Mouse (Mus musculus): ENCODE measurements around the gene Gabrb3. TPM values are rescaled to one million over a fixed set of nuclear protein-coding genes. Genes with fewer than 3 reads are reported as not detected.
A peak's percentile ranks its signal among the peaks of the same experiment; 100 is the strongest.
"Not testable (repeated sequence)": the region's sequence is repeated elsewhere in the genome, so short reads cannot be mapped to it uniquely, and the experiment has no call there.

Gabrb3 gene
- total RNA-seq, 4 experiments from 2014 or later = 0.34 TPM; not detected in 3

DNA sequence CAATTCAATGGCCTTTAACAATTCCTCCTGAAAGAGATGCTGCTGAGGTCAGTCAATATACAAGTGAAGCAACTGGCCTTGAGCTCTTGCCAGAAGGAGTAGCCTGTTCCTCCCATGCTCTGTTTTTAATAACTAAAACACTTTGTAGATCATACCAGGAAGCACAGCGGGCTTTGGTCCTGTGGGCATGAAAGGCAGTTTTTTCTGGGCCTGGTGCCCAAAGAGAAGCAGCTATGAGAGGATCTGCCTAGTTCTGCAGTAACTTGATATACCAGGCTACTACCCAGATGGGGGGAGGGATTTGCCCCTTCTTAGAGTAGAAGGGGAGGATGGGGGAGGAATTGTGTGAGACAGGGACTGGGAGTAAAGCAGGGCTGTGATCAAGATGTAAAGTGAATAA is 284.1 kb downstream of the Gabrb3 start:
- DNase-seq (ENCODE audit: low spot score in 2 of 2) = peak in 1 of 2 experiments; percentile 6

DNA sequence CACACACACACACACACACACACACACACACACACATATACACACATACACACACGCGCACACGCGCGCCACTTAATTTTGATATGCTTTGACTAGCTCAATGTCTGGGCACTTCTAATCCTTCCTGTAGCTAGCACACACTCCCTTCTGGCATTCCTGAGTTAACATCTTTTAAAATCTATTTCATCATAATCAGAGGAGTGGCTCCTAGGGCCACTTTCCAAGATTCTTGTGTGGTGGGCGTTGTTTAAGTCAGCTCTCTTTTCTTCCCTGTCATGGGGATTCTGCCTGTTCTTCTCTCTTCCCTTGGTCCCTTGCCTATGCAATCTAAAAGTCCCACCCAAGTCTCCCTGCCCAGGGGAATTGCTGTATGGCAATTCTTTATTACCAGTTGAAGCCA is 286.6 kb downstream of the Gabrb3 start:
- no peak for DNase-seq (ENCODE audit: low spot score in 2 of 2)

DNA sequence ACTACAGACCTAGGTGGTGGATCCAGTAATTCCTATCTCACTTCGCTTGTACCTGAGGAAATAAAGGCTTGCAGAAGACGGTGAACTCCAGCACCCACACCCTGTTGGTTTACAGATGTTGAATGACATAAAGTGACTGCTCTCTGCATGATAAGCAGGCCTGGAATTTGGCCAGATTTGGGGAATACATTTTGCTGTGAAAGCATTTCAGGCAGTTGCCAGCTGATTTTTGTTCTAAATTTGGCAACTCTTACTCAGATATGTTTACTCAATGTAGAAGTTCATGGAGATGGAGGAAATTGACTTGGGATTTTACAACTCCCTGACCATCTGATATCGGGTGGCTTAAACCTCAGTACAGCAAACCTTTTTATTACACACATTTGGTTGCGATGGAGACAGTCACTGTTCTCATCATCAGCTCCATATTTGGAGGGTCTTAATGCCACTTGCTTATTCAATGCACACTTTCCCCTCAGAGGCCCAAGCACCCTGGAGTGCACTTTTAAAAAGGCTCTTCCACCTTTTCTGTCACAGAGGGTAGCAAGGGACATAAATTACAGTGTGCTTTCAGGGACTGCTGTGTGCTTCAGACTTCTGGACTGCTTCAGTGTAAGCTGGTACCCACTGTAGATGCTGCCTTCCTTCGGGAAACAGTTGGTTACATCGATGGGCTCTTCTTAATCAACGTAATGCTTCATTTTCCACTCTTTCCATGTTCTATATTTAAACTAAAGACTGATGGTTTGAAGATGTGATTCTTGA is 287.7 kb downstream of the Gabrb3 start:
- no peak for DNase-seq (ENCODE audit: low spot score in 2 of 2)

DNA sequence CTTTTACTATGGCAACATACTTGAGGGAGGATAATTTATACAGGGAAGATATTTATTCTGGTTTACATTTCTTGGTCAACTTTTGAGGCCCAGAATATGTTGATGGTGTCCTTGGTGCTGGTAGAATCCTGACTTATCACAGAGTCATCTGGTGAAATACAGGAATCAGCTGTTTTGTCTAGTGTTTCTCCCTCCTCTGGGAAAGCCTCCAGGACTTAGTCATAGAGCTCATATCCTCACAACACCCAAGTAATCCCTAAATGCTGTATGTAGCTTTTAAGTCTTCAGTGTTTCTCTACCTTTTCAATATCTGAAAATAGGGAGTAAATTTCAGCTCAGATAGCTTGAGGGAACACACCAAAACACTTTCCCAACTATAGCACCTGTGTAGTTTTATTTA is 292.2 kb downstream of the Gabrb3 start:
- DNase-seq (ENCODE audit: low spot score in 2 of 2) = no peak

DNA sequence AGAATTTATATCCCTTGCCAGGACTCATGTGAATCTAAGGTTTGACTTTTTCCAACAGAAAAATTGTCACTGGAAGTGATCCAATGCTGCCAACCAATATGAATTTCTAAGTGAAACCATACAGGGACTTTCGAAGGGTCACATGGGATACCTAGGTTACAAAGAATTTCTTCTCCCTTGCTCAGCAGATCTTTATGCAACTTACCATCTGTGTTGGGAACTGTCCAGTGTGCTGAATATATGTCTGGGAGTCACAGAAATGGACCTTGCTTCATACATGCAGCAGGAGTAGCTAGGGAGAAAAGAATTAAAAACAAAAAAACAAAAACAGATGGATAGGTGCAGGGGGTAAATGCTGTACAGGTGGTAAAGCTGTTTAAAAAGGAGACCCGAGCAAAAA is 327.3 kb downstream of the Gabrb3 start:
- DNase-seq (ENCODE audit: low spot score in 2 of 2) = no peak

DNA sequence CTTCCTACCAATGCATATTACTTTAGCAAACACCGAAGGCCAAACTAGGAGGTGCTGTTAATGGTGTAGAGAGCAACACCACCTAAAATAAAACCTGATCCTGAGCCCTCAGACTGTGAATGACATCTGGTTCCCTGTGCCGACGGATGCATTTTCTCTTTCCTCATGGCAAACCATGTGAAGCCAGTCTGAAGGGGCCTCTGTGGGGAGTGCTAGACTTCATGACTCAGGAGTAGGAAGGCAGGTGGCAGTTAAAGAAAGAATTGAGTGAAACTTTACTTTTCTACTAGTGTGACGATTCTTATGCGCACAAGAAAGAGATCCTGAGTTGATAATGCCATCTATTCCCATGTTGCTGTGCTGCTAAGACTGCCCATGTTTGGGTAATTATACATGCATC is 341.0 kb downstream of the Gabrb3 start:
- no peak for DNase-seq (ENCODE audit: low spot score in 2 of 2)

DNA sequence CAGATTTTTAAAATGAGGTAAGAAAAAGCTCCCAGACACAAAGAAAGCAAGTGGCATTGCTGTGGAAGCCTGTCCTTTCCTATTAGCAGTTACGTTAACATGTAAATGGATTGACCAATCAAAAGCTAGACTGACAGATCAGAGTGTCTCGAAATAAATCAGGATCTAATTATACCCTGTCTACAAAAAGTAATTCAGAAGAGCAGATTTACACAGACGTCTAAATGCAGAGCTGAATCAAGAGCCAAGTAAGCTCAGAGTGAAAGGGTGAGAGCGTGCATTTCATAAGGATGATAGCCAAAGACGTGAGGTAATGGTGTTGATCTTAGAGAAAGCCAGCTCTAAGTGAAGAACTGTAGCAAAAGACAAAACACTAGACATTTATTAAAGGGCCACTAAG is 359.3 kb downstream of the Gabrb3 start:
- no peak for DNase-seq (ENCODE audit: low spot score in 2 of 2)

DNA sequence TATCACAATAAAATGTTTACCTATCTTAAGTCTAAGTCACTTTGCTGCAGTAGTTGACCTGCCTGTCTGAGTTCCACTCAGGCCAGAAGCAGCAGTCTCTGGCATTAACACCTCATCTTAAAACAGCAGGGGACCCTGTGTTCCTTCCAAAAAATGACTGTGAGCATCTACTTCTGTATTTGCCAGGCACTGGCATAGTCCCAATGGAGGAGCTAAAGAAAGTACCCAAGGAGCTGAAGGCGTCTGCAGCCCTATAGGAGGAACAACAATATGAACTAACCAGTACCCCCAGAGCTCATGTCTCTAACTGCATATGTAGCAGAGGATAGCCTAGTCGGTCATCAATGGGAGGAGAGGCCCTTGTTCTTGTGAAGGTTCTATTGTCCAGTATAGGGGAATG is 366.6 kb downstream of the Gabrb3 start:
- not testable (repeated sequence) for DNase-seq (ENCODE audit: low spot score in 2 of 2)

DNA sequence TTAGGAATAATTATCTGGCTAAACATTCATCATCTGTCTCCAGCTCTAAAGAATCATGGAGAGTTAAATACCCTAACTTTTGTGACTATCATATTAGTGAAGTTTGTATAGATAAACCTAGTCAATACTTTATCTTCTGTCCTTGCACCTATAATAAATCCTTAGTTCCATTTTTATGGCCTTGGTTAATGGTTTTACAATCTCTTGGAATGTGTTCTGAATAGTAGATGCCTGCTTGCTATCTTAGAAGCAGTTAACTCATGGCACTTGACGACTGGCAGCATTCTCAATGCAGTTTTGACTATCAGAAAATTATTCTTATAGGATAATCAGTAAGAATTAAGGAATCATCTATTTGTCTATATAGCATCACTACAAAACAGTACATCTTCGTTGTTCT is 368.0 kb downstream of the Gabrb3 start:
- no peak for DNase-seq (ENCODE audit: low spot score in 2 of 2)

DNA sequence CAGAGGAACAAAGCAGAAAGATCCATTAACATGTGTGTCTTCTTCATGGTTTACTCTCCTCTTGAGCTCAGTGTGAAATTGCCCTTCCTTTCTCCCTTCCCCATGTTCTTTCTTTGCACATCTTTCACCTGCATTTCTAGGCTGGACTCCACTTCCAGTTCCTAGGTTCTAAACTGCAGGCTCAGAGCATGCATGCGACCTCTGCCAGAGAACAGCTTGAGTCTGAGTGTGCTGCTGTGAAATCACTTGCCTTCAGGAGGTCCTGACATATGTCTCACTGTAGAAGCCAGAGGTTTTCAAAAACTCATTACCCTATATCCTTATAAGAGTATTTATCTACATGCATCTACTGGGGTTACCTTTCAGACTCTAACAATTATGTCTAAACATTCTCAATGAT is 383.8 kb downstream of the Gabrb3 start:
- DNase-seq (ENCODE audit: low spot score in 2 of 2) = no peak

DNA sequence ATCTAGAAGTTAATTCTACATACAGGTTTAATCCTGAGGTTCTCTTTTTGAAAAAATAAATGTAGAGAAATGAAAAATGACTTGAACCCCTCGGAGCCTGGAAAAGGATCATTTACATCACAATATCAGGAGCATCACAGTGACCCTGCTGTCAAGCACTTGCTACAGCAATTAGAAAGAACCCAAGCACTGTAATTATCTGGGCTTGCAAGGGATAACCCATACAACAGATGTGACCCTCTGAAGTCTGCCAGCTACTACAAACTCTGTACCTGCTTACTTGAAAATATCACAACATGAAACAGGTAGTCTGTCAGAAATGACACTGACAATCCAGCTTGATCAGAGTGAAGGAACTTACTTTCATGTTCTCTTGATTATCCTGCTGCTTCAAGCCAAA is 394.2 kb downstream of the Gabrb3 start:
- no peak for DNase-seq (ENCODE audit: low spot score in 2 of 2)

DNA sequence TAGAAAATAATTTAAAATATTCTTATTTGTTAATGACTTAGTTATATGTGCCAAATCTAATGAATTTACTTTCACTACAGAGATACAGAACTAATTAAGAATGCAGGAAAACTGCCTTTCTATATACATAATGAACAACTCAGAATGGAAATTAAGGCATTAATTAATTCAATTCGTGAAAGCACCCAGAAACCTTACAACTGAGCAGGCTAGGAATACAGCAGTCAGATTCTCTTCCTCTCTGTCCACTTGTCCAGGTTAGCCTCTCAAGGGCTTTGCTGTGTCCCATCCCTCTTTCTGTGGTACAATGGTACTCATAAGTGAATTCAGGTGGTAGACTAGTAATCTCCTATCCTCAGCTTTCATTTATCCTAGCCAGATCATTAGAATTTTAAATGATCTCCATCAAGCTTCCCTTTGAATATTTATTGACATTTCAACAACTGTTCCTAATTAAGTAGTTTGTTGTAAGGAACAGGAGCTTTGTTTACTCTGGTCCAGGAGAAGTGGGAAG is 422.9 kb downstream of the Gabrb3 start:
- no peak for DNase-seq (ENCODE audit: low spot score in 2 of 2)

DNA sequence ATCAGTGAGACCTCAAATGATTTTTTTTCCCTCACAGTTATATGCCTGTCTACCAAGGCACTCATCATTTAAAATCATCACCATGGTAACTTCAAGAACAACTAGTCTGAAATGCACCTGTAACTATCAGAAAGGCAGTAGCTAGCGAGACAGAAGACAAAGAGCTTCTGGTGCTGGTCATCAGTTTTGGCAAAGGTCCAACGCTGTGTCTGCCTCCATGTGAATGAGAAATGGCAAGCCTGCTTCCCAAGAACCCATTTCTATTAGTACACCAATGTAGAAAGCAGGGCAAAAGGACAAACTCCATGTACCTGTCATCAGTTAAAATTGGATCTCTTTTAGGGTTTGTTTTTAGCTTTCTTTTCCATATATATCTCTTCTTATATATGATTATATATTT is 448.5 kb downstream of the Gabrb3 start:
- DNase-seq (ENCODE audit: low spot score in 2 of 2) = no peak

Small RNA genes within 50 kb of the gene (microRNA-seq; reads per million reads assigned to microRNA genes)
- gene Mir6389 = not detected

Other genes starting within 250 kb of the Gabrb3 start
- not detected for gene Gabrg3, start 32.5 kb upstream of the Gabrb3 start, total RNA-seq (2022)
- gene Gabra5, start 90.4 kb downstream of the Gabrb3 start, total RNA-seq (2022) = not detected